Mouse (Mus musculus) liver, embryonic 15.5 days (tissue): ENCODE measurements around the gene Cd47. TPM values are rescaled to one million over a fixed set of nuclear protein-coding genes. Genes with fewer than 3 reads are reported as not detected.
A peak's percentile ranks its signal among the peaks of the same experiment; 100 is the strongest.

Experiments used
- ATAC-seq: fragments of 200-750 bp; cut with Nextera tagmentation; 2 replicates; pipeline ENCODE4 v1.8.0; 2017; ENCODE audit warnings: moderate number of reproducible peaks, mild to moderate bottlenecking, moderate library complexity; ENCODE audit not compliant: insufficient read depth
- H3K27ac ChIP-seq: fragments of 300-500 bp; sonication (generic); replicated peaks from 2 replicates; pipeline ENCODE4 v1.5.1; 2015; ENCODE audit warnings: mild to moderate bottlenecking, inconsistent platforms
- H3K27me3 ChIP-seq: fragments of 300-500 bp; sonication (generic); 2 replicates; pipeline ENCODE4 v1.6.1; 2015; ENCODE audit warnings: mild to moderate bottlenecking, inconsistent platforms
- H3K36me3 ChIP-seq: fragments of 300-500 bp; sonication (generic); replicated peaks from 2 replicates; pipeline ENCODE4 v1.6.1; 2015; ENCODE audit warnings: moderate library complexity, mild to moderate bottlenecking, inconsistent platforms
- H3K4me1 ChIP-seq: fragments of 300-500 bp; sonication (generic); replicated peaks from 2 replicates; pipeline ENCODE4 v1.6.1; 2015; ENCODE audit warnings: inconsistent platforms
- H3K4me2 ChIP-seq: fragments of 300-500 bp; sonication (generic); 2 replicates; pipeline ENCODE4 v1.6.1; 2015; ENCODE audit warnings: moderate library complexity, mild to moderate bottlenecking, inconsistent platforms
- H3K4me3 ChIP-seq: fragments of 300-500 bp; sonication (generic); replicated peaks from 2 replicates; pipeline ENCODE4 v1.5.1; 2015; ENCODE audit warnings: mild to moderate bottlenecking, inconsistent platforms
- H3K9ac ChIP-seq: fragments of 300-500 bp; sonication (generic); 2 replicates; pipeline ENCODE4 v1.6.1; 2015; ENCODE audit warnings: moderate library complexity, mild to moderate bottlenecking, inconsistent platforms
- H3K9me3 ChIP-seq: fragments of 300-500 bp; sonication (generic); replicated peaks from 2 replicates; pipeline ENCODE4 v1.6.1; 2016; ENCODE audit warnings: inconsistent platforms
- WGBS: fragments of 180-500 bp; shearing (Covaris S2); methylation state at CpG from one replicate; pipeline ENCODE4 v1.1.7; 2015; ENCODE audit warnings: mixed read lengths; ENCODE audit not compliant: insufficient replicate concordance; 5-methylcytosine and 5-hydroxymethylcytosine counted together
- polyA plus RNA-seq: library from polyadenylated mRNA; unstranded; fragments of >200 nt; fragmentation: Nextera tagmentation; extraction: Ambion mirVana; gene quantifications from 2 replicates; pipeline ENCODE4 v1.2.1, GENCODE M21; 2015

The Cd47 gene
- polyA plus RNA-seq, 1 experiment from 2014 or later = 301 TPM

DNA sequence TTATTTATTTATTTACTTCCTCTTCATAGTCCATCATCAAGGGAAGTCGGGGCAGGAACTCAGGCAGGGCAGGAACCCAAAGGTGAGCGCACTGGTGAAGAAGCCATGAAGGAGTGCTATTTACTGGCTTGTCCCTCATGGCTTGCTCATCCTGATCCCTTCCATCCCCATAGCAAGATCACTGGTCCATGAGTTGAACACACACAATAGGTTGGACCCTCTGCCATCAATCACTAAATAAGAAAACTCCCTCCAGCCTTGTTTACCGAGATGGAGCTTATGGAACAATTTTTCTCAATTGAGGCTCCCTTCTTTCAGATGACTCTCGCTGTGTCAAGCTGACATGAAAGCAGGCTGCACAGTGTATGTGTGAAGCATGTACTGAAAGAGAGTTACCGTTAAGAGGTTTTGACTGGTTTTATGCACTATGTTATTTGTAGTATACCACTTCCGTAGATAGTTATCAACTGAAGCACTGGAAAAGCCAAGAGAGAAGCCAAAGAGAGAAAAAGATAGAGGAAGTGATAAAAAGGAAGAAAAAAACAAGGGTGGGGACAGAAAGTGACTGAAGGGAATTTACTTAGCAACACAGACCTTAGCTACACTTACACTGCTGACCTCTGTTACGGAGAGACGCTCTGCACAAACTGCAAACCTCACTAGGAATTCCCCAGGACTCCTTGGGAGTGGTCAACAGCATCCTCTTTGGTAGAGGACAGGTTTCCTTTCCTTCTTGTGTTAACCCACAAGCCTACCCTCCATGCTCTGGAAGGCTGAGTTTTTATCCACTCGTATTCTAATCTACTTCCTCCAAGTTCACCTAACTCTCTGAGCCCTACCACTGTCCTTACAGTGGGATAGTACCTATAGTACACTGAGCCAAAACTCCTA is 9.5 kb upstream of the Cd47 start:
- Histone ChIP-seq H3K27me3 (no peaks in the 10 kb centered on the region), H3K4me2 (peak overlapping the region; percentile 23; the same call in 1 of the 2 replicates), H3K4me1 (peaks cover 57% of the 10 kb centered on the region), H3K36me3 (no peaks in the 10 kb centered on the region), H3K9me3 (no peaks in the 10 kb centered on the region), H3K9ac (no peak overlapping the region), H3K27ac (peak overlapping the region; percentile 79), H3K4me3 (no peak overlapping the region)
- peak; percentile 26; the same call in 1 of the 2 replicates for ATAC-seq
- WGBS = 32% methylated on average over 9 of the region's 9 CpGs

- Histone ChIP-seq H3K36me3 (no peaks in the 10 kb centered on the region), H3K4me2 (peak overlapping the region; percentile 21; the same call in 1 of the 2 replicates), H3K27ac (peak overlapping the region; percentile 79), H3K4me3 (no peak overlapping the region), H3K4me1 (peaks cover 73% of the 10 kb centered on the region), H3K27me3 (no peaks in the 10 kb centered on the region), H3K9me3 (no peaks in the 10 kb centered on the region), H3K9ac (peak overlapping the region; percentile 28; the same call in 1 of the 2 replicates)
- peak; percentile 32; the same call in 1 of the 2 replicates for ATAC-seq
- 41% methylated on average over 9 of the region's 9 CpGs for WGBS
These were observed 7.9 kb upstream of the Cd47 start for GRCm38 (mm10) chr16:49792446-49792878.

DNA sequence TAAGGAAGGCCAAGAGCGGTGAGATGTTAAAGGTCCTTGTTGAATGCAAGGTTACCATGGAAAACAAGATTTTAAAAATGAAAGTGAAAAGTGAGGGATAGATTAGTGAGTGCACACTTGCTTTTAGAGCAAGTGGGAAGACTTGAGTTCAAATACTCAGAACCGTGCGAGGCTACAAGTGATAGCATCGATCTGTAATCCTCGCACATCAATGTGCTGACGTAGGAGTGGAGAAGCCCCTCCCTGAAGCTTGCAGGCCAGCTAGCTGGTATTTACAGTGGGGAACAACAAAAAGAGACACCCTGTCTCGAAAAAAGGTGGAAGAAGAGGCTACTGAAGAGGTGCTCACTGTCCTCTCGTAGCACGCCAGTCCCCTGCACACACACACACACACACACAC is 6.7 kb upstream of the Cd47 start:
- Histone ChIP-seq H3K27ac (peak overlapping the region; percentile 79), H3K4me2 (no peak overlapping the region), H3K27me3 (no peaks in the 10 kb centered on the region), H3K9me3 (no peaks in the 10 kb centered on the region), H3K4me3 (no peak overlapping the region), H3K36me3 (no peaks in the 10 kb centered on the region), H3K4me1 (peaks cover 81% of the 10 kb centered on the region), H3K9ac (no peak overlapping the region)
- 72% methylated on average over 9 of the region's 9 CpGs for WGBS
- ATAC-seq = no peak

GRCm38 (mm10) chr16:49796271-49796670 is 4.1 kb upstream of the Cd47 start:
- Histone ChIP-seq H3K9me3 (no peaks in the 10 kb centered on the region), H3K27ac (peak overlapping the region; percentile 77), H3K4me3 (no peak overlapping the region), H3K36me3 (no peaks in the 10 kb centered on the region), H3K4me1 (peaks cover 93% of the 10 kb centered on the region), H3K27me3 (no peaks in the 10 kb centered on the region), H3K4me2 (no peak overlapping the region), H3K9ac (peak overlapping the region; percentile 40; the same call in 1 of the 2 replicates)
- WGBS = 73% methylated on average over 2 of the region's 2 CpGs
- ATAC-seq = no peak

- 83% methylated on average over 2 of the region's 2 CpGs for WGBS
- ATAC-seq = no peak
These were observed 3.4 kb upstream of the Cd47 start for GRCm38 (mm10) chr16:49796954-49797353.

GRCm38 (mm10) chr16:49798790-49799189 is 1.5 kb upstream of the Cd47 start:
- Histone ChIP-seq H3K4me2 (peak overlapping the region; percentile 23), H3K36me3 (no peaks in the 10 kb centered on the region), H3K9ac (peak overlapping the region; percentile 39), H3K9me3 (no peaks in the 10 kb centered on the region), H3K27me3 (no peaks in the 10 kb centered on the region), H3K27ac (peak overlapping the region; percentile 97), H3K4me3 (no peak overlapping the region), H3K4me1 (peaks cover 90% of the 10 kb centered on the region)
- 10% methylated on average over 6 of the region's 6 CpGs for WGBS
- no peak for ATAC-seq

More at GRCm38 (mm10) chr16:49796954-49797353, 3.4 kb upstream of the Cd47 start:
- Histone ChIP-seq H3K9ac (no peak overlapping the region), H3K4me3 (no peak overlapping the region), H3K27ac (peak overlapping the region; percentile 77), H3K4me1 (peaks cover 93% of the 10 kb centered on the region), H3K36me3 (no peaks in the 10 kb centered on the region), H3K4me2 (no peak overlapping the region), H3K9me3 (no peaks in the 10 kb centered on the region), H3K27me3 (no peaks in the 10 kb centered on the region)

GRCm38 (mm10) chr16:49800996-49801395 is 663 bp downstream of the Cd47 start:
- H3K9ac ChIP-seq = peak overlapping the region; percentile 48
- peak overlapping the region; percentile 10; the same call in 1 of the 2 replicates for H3K4me3 ChIP-seq
- 50% methylated on average over 5 of the region's 5 CpGs for WGBS
- peaks cover 85% of the 10 kb centered on the region for H3K4me1 ChIP-seq
- no peaks in the 10 kb centered on the region for H3K27me3 ChIP-seq
- H3K9me3 ChIP-seq = no peaks in the 10 kb centered on the region
- ATAC-seq = no peak
- H3K36me3 ChIP-seq = no peaks in the 10 kb centered on the region
- H3K27ac ChIP-seq = peak overlapping the region; percentile 97
- peak overlapping the region; percentile 58 for H3K4me2 ChIP-seq

DNA sequence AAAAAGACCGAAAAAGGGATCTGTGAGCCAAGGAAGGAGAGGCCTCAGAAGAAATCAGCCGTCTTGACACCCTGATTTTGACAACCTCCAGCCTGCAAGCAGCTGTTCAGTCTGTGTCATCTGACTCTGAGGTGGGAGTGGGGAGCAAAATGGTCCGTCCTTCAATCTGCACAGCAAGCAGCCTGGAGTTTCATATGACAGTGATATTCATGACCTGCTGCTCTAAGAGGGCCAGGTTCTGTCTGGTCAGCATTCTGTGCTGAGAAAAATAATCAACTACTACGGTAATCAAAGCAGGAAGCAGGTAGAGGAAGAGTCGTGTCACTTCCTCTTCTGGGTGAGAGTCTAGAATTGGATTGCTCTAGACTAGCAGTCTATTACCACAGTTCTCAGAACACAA is 1.1 kb downstream of the Cd47 start:
- H3K4me2 ChIP-seq = peak overlapping the region; percentile 58
- WGBS = 26% methylated on average over 5 of the region's 5 CpGs
- ATAC-seq = no peak
- H3K9ac ChIP-seq = peak overlapping the region; percentile 48
- no peaks in the 10 kb centered on the region for H3K9me3 ChIP-seq
- no peaks in the 10 kb centered on the region for H3K27me3 ChIP-seq
- H3K36me3 ChIP-seq = no peaks in the 10 kb centered on the region
- no peak overlapping the region for H3K4me3 ChIP-seq
- H3K27ac ChIP-seq = peak overlapping the region; percentile 97
- peaks cover 84% of the 10 kb centered on the region for H3K4me1 ChIP-seq

DNA sequence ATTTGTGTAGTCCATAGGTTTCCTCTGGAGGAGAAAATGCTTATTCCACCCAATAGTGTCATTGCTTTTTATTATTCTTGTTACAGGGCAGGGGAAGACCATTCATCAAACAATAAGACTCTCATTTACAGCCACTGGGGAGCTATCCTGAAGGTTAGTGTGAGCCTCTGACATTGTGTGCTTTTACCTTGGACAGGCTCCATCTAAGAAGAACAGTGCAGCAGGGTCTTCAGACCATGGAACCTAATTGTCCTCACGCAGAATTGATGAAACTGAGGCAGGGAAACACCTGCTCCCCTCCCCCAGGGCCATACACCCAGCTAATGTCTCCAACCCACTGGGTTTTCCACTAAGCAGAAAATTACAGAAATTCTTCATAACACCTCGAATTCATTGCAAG is 2.7 kb downstream of the Cd47 start:
- H3K4me1 ChIP-seq = peaks cover 84% of the 10 kb centered on the region
- no peak overlapping the region for H3K4me3 ChIP-seq
- no peaks in the 10 kb centered on the region for H3K27me3 ChIP-seq
- H3K27ac ChIP-seq = peak overlapping the region; percentile 51
- H3K36me3 ChIP-seq = no peaks in the 10 kb centered on the region
- H3K9me3 ChIP-seq = no peaks in the 10 kb centered on the region
- no peak overlapping the region for H3K9ac ChIP-seq
- no peak overlapping the region for H3K4me2 ChIP-seq
- 68% methylated on average over 2 of the region's 2 CpGs for WGBS
- ATAC-seq = no peak

GRCm38 (mm10) chr16:49803932-49804461 is 3.7 kb downstream of the Cd47 start:
- Histone ChIP-seq H3K27ac (peak overlapping the region; percentile 84), H3K27me3 (no peaks in the 10 kb centered on the region), H3K36me3 (no peaks in the 10 kb centered on the region), H3K9ac (peak overlapping the region; percentile 59), H3K4me3 (peak overlapping the region; percentile 37), H3K9me3 (no peaks in the 10 kb centered on the region), H3K4me2 (peak overlapping the region; percentile 73), H3K4me1 (peaks cover 80% of the 10 kb centered on the region)
- 4% methylated on average over 12 of the region's 12 CpGs for WGBS
- no peak for ATAC-seq

DNA sequence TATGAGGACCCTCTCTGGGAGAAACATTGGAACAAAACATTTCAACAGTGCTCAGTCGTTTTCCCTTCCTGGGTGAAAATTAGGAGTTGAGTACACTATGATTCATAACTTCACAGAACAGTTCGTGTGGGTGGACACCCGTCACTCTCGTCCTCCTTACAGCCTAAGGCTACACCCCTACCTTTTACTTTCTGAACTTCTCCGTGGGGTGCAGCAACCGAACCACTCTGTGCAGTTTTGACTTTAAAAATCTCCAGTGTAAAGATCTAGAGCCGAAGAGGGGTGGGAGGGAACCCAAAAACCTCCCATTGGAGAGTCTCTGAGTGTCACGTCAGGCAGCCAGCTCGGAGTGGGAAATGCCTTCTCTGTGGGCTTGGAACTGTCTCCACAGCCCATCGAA is 6.6 kb downstream of the Cd47 start:
- Histone ChIP-seq H3K4me1 (peaks cover 57% of the 10 kb centered on the region), H3K9ac (no peak overlapping the region)

More for the DNA sequence above, 6.6 kb downstream of the Cd47 start:
- H3K27me3 ChIP-seq = no peaks in the 10 kb centered on the region
- no peaks in the 10 kb centered on the region for H3K9me3 ChIP-seq
- no peak for ATAC-seq
- WGBS = 71% methylated on average over 10 of the region's 10 CpGs
- H3K27ac ChIP-seq = peak overlapping the region; percentile 61; the same call in 1 of the 2 replicates
- H3K4me3 ChIP-seq = no peak overlapping the region
- no peaks in the 10 kb centered on the region for H3K36me3 ChIP-seq
- H3K4me2 ChIP-seq = no peak overlapping the region
